Mouse (Mus musculus) lung, postnatal 0 days (tissue): ENCODE results near the gene Lpar1. TPM values are rescaled to one million over a fixed set of nuclear protein-coding genes. Genes with fewer than 3 reads are reported as not detected.

Experiments
- ATAC-seq: fragments of 200-750 bp; cut with Nextera tagmentation; 2 replicates; pipeline ENCODE4 v1.8.0; 2017; ENCODE audit warnings: moderate library complexity
- DNase-seq: peaks from one replicate; pipeline ENCODE4 v3.0.0-alpha.2; 2016; ENCODE audit warnings: low spot score
- H3K27ac ChIP-seq: fragments of 300-500 bp; sonication (generic); 2 replicates; pipeline ENCODE4 v1.5.1; 2014; ENCODE audit warnings: antibody characterized with exemption, mild to moderate bottlenecking, low read length, mixed read lengths
- H3K27me3 ChIP-seq: fragments of 300-500 bp; sonication (generic); replicated peaks from 2 replicates; pipeline ENCODE4 v1.6.1; 2014; ENCODE audit warnings: low read length, mixed read lengths; ENCODE audit not compliant: insufficient read depth
- H3K36me3 ChIP-seq: fragments of 300-500 bp; sonication (generic); 2 replicates; pipeline ENCODE4 v1.6.1; 2014; ENCODE audit warnings: low read length, mixed read lengths; ENCODE audit not compliant: insufficient read depth
- H3K4me1 ChIP-seq: fragments of 300-500 bp; sonication (generic); 2 replicates; pipeline ENCODE4 v1.6.1; 2014; ENCODE audit warnings: antibody characterized with exemption, low read depth, low read length, mixed read lengths; ENCODE audit not compliant: insufficient read depth
- H3K4me2 ChIP-seq: fragments of 300-500 bp; sonication (generic); replicated peaks from 2 replicates; pipeline ENCODE4 v1.6.1; 2014; ENCODE audit warnings: low read depth, mild to moderate bottlenecking, low read length, moderate library complexity, mixed read lengths
- H3K4me3 ChIP-seq: fragments of 300-500 bp; sonication (generic); 2 replicates; pipeline ENCODE4 v1.5.1; 2014; ENCODE audit warnings: low read depth, low read length
- H3K9ac ChIP-seq: fragments of 300-500 bp; sonication (generic); replicated peaks from 2 replicates; pipeline ENCODE4 v1.6.1; 2014; ENCODE audit warnings: low read depth, mild to moderate bottlenecking
- H3K9me3 ChIP-seq: fragments of 300-500 bp; sonication (generic); 2 replicates; pipeline ENCODE4 v1.6.1; 2016; ENCODE audit warnings: low read length, mixed read lengths
- CTCF ChIP-seq: IDR thresholded peaks from 2 replicates; pipeline ENCODE4 v1.5.1; 2016; ENCODE audit warnings: antibody characterized with exemption, mild to moderate bottlenecking
- EP300 ChIP-seq: IDR thresholded peaks from 2 replicates; pipeline ENCODE4 v1.6.1; 2016; ENCODE audit warnings: antibody characterized with exemption, mild to moderate bottlenecking, control low read depth
- WGBS: fragments of 180-500 bp; shearing (Covaris S2); extraction: QIAGEN DNeasy Blood & Tissue Kit; methylation state at CpG from one replicate; pipeline ENCODE4 v1.1.7; 2014; 5-methylcytosine and 5-hydroxymethylcytosine counted together
- microRNA-seq: library from miRNA; unstranded; fragments of <30 nt; microRNA quantifications from one replicate; pipeline ENCODE4, GENCODE M21; 2016
- polyA plus RNA-seq: library from polyadenylated mRNA; unstranded; fragments of >200 nt; fragmentation: Nextera tagmentation; extraction: Ambion mirVana; gene quantifications from 2 replicates; pipeline ENCODE4 v1.2.1, GENCODE M21; 2015

Gene Lpar1
- polyA plus RNA-seq, 1 experiment from 2014 or later: 31.8 TPM

DNA sequence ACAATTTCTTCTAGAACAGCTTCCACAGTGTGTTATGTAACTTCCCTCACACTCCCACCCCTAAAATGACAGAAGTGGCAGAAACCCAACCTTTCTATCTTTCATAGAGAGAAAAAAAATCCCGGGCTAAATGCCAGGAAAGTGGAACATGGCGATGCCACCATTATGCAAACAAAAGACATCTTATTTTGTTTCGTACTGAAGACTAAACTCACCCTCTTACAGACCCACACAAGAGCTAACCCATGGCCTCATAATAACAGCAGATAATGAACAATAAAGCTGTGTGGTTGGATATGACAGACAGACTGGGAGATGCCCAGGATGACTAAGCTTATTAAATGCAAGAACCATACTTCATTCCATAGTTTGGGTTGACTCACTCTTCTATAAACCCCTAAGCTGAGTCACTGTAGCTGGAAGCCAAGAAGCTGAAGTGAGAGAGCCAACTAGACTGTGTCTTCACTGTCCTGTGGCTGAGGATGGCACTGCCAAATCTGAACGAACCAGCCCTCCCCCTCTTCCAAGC is 151.7 kb downstream of the Lpar1 start:
- H3K27ac ChIP-seq: no peak overlapping the region
- no peak overlapping the region for H3K4me3 ChIP-seq
- no peaks in the 10 kb centered on the region for H3K4me1 ChIP-seq
- H3K9ac ChIP-seq: no peak overlapping the region
- 55% methylated on average over 4 of the region's 4 CpGs for WGBS
- TF ChIP-seq EP300: no peak
- TF ChIP-seq CTCF: no peak
- H3K36me3 ChIP-seq: no peaks in the 10 kb centered on the region
- H3K27me3 ChIP-seq: no peaks in the 10 kb centered on the region
- peak; percentile 67 for DNase-seq
- H3K4me2 ChIP-seq: no peak overlapping the region
- no peaks in the 10 kb centered on the region for H3K9me3 ChIP-seq
- peak; percentile 71 for ATAC-seq

DNA sequence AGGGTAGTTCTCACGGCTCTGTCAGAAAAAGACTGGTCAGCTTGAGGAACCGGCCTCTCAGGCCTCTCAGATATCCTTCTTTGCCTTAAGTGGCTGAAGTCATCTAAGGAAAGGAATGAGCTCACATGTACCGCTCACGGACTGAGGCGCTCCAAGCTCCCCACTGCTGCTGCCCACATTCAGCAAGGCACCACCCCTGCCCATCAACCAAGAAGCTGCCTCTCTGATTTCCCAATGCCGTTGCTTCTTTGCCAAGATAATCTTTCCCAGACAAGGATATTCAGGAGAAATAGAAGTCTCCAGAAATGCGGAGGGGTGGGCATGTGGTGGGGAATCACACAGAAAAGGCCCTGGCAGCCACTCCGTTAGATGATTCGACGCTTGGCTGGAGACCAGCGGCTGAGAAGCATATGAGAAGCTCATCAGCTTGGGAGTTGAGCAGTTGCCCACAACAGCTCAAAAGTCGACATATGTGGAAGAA is 152.8 kb downstream of the Lpar1 start:
- no peaks in the 10 kb centered on the region for H3K4me1 ChIP-seq
- H3K36me3 ChIP-seq: no peaks in the 10 kb centered on the region
- H3K27me3 ChIP-seq: no peaks in the 10 kb centered on the region
- no peak overlapping the region for H3K4me2 ChIP-seq
- no peak overlapping the region for H3K27ac ChIP-seq
- H3K4me3 ChIP-seq: no peak overlapping the region
- WGBS: 49% methylated on average over 12 of the region's 12 CpGs
- peak; percentile 58 for DNase-seq
- no peaks in the 10 kb centered on the region for H3K9me3 ChIP-seq
- H3K9ac ChIP-seq: no peak overlapping the region
- ATAC-seq: peak; percentile 75
- TF ChIP-seq EP300: no peak
- TF ChIP-seq CTCF: no peak

Small RNA genes lying within 50 kb of the gene (microRNA-seq; reads per million reads assigned to microRNA genes)
- gene Mir3095: not detected

Other genes starting within 250 kb of the Lpar1 start
- not detected in 2 replicates for gene Olfr267, start 233.8 kb upstream of the Lpar1 start, polyA plus RNA-seq